In the genomic region with DNA sequence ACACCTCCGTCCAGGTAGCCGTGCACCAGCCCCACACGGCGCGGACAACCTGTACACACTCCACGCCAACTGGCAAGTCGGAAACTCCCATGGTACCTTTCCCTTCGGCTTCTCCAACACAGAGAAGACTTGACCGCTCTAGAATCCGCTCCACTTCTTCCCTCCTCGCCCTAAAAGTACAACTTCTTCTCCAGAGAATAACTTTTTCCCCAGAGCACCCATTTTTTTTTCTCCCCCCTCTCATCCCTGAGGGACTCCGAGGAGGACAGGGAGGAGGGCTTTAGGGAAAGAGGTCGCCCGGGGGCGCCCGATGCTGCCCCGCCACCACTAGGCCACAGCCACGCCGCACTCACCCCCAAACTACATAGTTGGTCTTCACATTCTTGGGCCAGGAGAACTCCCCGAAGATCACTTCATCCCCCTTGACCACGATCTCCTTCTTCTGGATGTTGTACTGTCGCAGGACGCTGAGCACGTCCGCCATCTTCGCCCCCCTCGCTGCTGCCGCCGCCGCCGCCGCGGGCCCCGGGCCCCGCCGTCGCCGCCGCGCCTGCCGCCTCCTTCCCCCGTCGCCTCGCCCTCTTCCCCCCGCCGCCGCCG, we compare ENCODE assay signal across 8 mouse cellular contexts. TPM values are rescaled to one million over a fixed set of nuclear protein-coding genes. Genes with fewer than 3 reads are reported as not detected.
DNase-seq lines count a peak whose midpoint lies in the region; ATAC-seq and TF ChIP-seq lines count a peak whose summit lies in the region.

No protein-coding gene starts in this region.

- H3K9me3 ChIP-seq in E14TG2a.4 (ENCODE audit: low read length), result no peaks in the 10 kb centered on the region
- H3K9me3 ChIP-seq in heart, embryonic 12.5 days (replicated peaks), result no peaks in the 10 kb centered on the region
- no peaks in the 10 kb centered on the region for H3K9me3 ChIP-seq in midbrain, embryonic 12.5 days

- peak; percentile 68 for ATAC-seq in heart, embryonic 12.5 days (ENCODE audit: insufficient number of reproducible peaks, low FRiP score)
- peak; percentile 74 for ATAC-seq in midbrain, embryonic 12.5 days (ENCODE audit: low FRiP score, low read depth)

- H3K27me3 ChIP-seq in heart, adult 2 months (ENCODE audit: control insufficient read depth, insufficient read depth, low read length), result no peaks in the 10 kb centered on the region
- peaks cover 4% of the 10 kb centered on the region; the same call in 1 of the 2 replicates for H3K27me3 ChIP-seq in E14TG2a.4 (ENCODE audit: insufficient read depth, low read length)
- no peaks in the 10 kb centered on the region for H3K27me3 ChIP-seq in heart, embryonic 12.5 days (replicated peaks)
- H3K27me3 ChIP-seq in midbrain, embryonic 12.5 days, result no peaks in the 10 kb centered on the region

- H3K4me2 ChIP-seq in heart, embryonic 12.5 days, result peak overlapping the region; percentile 83
- peak overlapping the region; percentile 70 for H3K4me2 ChIP-seq in midbrain, embryonic 12.5 days (replicated peaks)

- TF ChIP-seq CTCF in heart, adult 2 months (IDR thresholded peaks at IDR 0.05), result no peak
- no peak for TF ChIP-seq CTCF in E14TG2a.4 (conservative IDR thresholded peaks at IDR 0.05; ENCODE audit: low read length)

- H3K27ac ChIP-seq in heart, adult 2 months, result peak overlapping the region; percentile 90
- H3K27ac ChIP-seq in heart, embryonic 12.5 days (ENCODE audit: poor library complexity, severe bottlenecking), result peak overlapping the region; percentile 94
- peak overlapping the region; percentile 92 for H3K27ac ChIP-seq in midbrain, embryonic 12.5 days (replicated peaks)

- WGBS in heart, adult 2 months, result under 1% methylated on average over 45 of the region's 48 CpGs
- WGBS in heart, embryonic 12.5 days, result 0% methylated on average over 36 of the region's 48 CpGs
- WGBS in midbrain, embryonic 12.5 days, result under 1% methylated on average over 28 of the region's 48 CpGs

- intact Hi-C loops in heart, adult 2 months (cut with DNase I), result loop anchor here (1.0 to 5.0 kb wide), 3 partner anchors 37 to 305 kb away; a partner anchor contains a TSS
- intact Hi-C loops in heart, postnatal 36 days (cut with DNase I), result loop anchor here (1.0 to 5.0 kb wide), 2 partner anchors 75 to 300 kb away; a partner anchor contains a TSS

- no peaks in the 10 kb centered on the region; the same call in 1 of the 2 replicates for H3K4me1 ChIP-seq in heart, adult 2 months (ENCODE audit: control insufficient read depth, insufficient read depth, low read length)
- peaks cover 24% of the 10 kb centered on the region for H3K4me1 ChIP-seq in E14TG2a.4 (replicated peaks; ENCODE audit: low read depth, low read length)
- 0 out of 2 replicates have a peak, but pooled peaks cover 4% of the 10 kb centered on the region for H3K4me1 ChIP-seq in heart, embryonic 12.5 days (replicated peaks)
- H3K4me1 ChIP-seq in midbrain, embryonic 12.5 days, result peaks cover 10% of the 10 kb centered on the region

- TF ChIP-seq EP300 in heart, adult 2 months (IDR thresholded peaks at IDR 0.05; ENCODE audit: insufficient read depth, low read depth, low read length), result no peak

- DNase-seq in heart, adult 2 months, result no peak
- DNase-seq in heart, postnatal 36 days, result no peak
- peak; percentile 64 to 67 for DNase-seq in cerebellum, postnatal 10 days
- peak; percentile 26 to 59 for DNase-seq in kidney, postnatal 36 days
- DNase-seq in thymus, adult 18-20 months, result no peak

- H3K9ac ChIP-seq in heart, adult 2 months (ENCODE audit: low read depth, low read length), result peak overlapping the region; percentile 97
- H3K9ac ChIP-seq in heart, embryonic 12.5 days, result peak overlapping the region; percentile 91
- peak overlapping the region; percentile 86 for H3K9ac ChIP-seq in midbrain, embryonic 12.5 days (replicated peaks)

- peaks cover 11% of the 10 kb centered on the region for H3K36me3 ChIP-seq in heart, adult 2 months (ENCODE audit: control insufficient read depth, insufficient read depth, low read length)
- peaks cover 21% of the 10 kb centered on the region for H3K36me3 ChIP-seq in E14TG2a.4 (ENCODE audit: insufficient read depth, low read length)
- H3K36me3 ChIP-seq in heart, embryonic 12.5 days, result peaks cover 7% of the 10 kb centered on the region
- H3K36me3 ChIP-seq in midbrain, embryonic 12.5 days, result peaks cover 7% of the 10 kb centered on the region

- H3K4me3 ChIP-seq in heart, adult 2 months, result peak overlapping the region; percentile 91
- H3K4me3 ChIP-seq in E14TG2a.4 (replicated peaks; ENCODE audit: low read length), result peak overlapping the region; percentile 99
- H3K4me3 ChIP-seq in heart, embryonic 12.5 days, result peak overlapping the region; percentile 80
- H3K4me3 ChIP-seq in midbrain, embryonic 12.5 days, result peak overlapping the region; percentile 85

- H3K79me2 ChIP-seq in heart, adult 2 months (replicated peaks; ENCODE audit: control insufficient read depth, insufficient read depth, low read length), result no peaks in the 10 kb centered on the region; the same call in 1 of the 2 replicates

- TF ChIP-seq POLR2A in heart, adult 2 months (IDR thresholded peaks at IDR 0.05; ENCODE audit: insufficient read depth, low read depth, low read length), result no peak

RNA-seq across cellular contexts. Expression of a gene that starts 0.5 kb away (rescaled TPM):
- 10 to 100 TPM; 49.2 to 57.9 TPM for total RNA-seq in heart, adult 2 months (2021)
- 2.8 and 7.6 TPM in 2 replicates for polyA plus RNA-seq in heart, adult 2 months (2012; rRNA removed)
- 10 to 100 TPM; 52.5 to 56.5 TPM for total RNA-seq in heart, postnatal 36 days (2021)
- polyA plus RNA-seq in heart, embryonic 12.5 days (2016; fragmentation: Nextera tagmentation; extraction: Ambion mirVana), result 29.3 and 29.5 TPM in 2 replicates
- 42.1 and 43.7 TPM in 2 replicates for polyA plus RNA-seq in midbrain, embryonic 12.5 days (2016; fragmentation: Nextera tagmentation; extraction: Ambion mirVana)

RNA-seq across cellular contexts. Expression of a gene that starts 13.9 kb away (rescaled TPM):
- 10 to 100 TPM; 68.6 to 77.1 TPM for total RNA-seq in heart, adult 2 months (2021)
- 18.2 and 33.0 TPM in 2 replicates for polyA plus RNA-seq in heart, adult 2 months (2012; rRNA removed)
- total RNA-seq in heart, postnatal 36 days (2021), result 10 to 100 TPM; 81.7 to 87.3 TPM
- 98.0 and 98.7 TPM in 2 replicates for polyA plus RNA-seq in heart, embryonic 12.5 days (2016; fragmentation: Nextera tagmentation; extraction: Ambion mirVana)
- polyA plus RNA-seq in midbrain, embryonic 12.5 days (2016; fragmentation: Nextera tagmentation; extraction: Ambion mirVana), result 111 and 125 TPM in 2 replicates

Comparison
In these comparisons a context has a peak if more than half of its experiments do, and no peak if none do; other contexts are left out.
1. DNase-seq: peak in cerebellum, postnatal 10 days (2 of 2) and kidney, postnatal 36 days (2 of 2); none in heart, adult 2 months (0 of 2), heart, postnatal 36 days (0 of 2) and thymus, adult 18-20 months (0 of 2).
2. Peak in every context shown above with its lines, with median percentiles within 50 percentile points of each other: H3K27ac ChIP-seq, H3K4me3 ChIP-seq and H3K9ac ChIP-seq.